Comparison of ENCODE assay signal across 24 mouse cellular contexts in genomic region chr14:79317602-79318001, GRCm38 (mm10).
"Had no signal": no experiment of that assay in that cellular context is flagged by ENCODE, and none has a peak within 500 bp of the region (broad histone marks: within the 10 kb centered on the region; RNA-seq: fewer than 3 reads in every experiment).

No protein-coding gene starts in this region.

- H3K9ac ChIP-seq: limb, embryonic 12.5 days; limb, embryonic 15.5 days; liver, embryonic 15.5 days; lung, embryonic 15.5 days; midbrain, embryonic 13.5 days had no signal

- H3K4me3 ChIP-seq: layer of hippocampus, adult 2 months; limb, embryonic 12.5 days; limb, embryonic 15.5 days; liver, embryonic 15.5 days; lung, embryonic 15.5 days; megakaryocyte, embryonic 14.5 days; midbrain, embryonic 10.5 days; midbrain, embryonic 13.5 days; myocyte had no signal

- H3K27me3 ChIP-seq: limb, embryonic 12.5 days; limb, embryonic 15.5 days; liver, embryonic 15.5 days; lung, embryonic 15.5 days; megakaryocyte, embryonic 14.5 days; midbrain, embryonic 13.5 days had no signal

- H3K9me3 ChIP-seq: limb, embryonic 12.5 days; limb, embryonic 15.5 days; liver, embryonic 15.5 days; lung, embryonic 15.5 days; megakaryocyte, embryonic 14.5 days; midbrain, embryonic 10.5 days; midbrain, embryonic 13.5 days had no signal

- H3K36me3 ChIP-seq: limb, embryonic 12.5 days; limb, embryonic 15.5 days; liver, embryonic 15.5 days; lung, embryonic 15.5 days; midbrain, embryonic 10.5 days; midbrain, embryonic 13.5 days had no signal

- H3K27ac ChIP-seq: kidney, postnatal 0 days; layer of hippocampus, adult 2 months; limb, embryonic 12.5 days; limb, embryonic 15.5 days; liver, embryonic 15.5 days; lung, embryonic 15.5 days; midbrain, embryonic 10.5 days; midbrain, embryonic 13.5 days; stomach, postnatal 0 days had no signal

- DNase-seq: kidney, adult 2 months; kidney, postnatal 25 days; layer of hippocampus, adult 9-11 months; lung, adult 18-20 months; lung, postnatal 10 days; lung, postnatal 36 days; right cerebral cortex, postnatal 14 days; right cerebral cortex, postnatal 4 days; thymus, postnatal 14 days; thymus, postnatal 4 days had no signal

- H3K4me2 ChIP-seq: limb, embryonic 12.5 days; limb, embryonic 15.5 days; liver, embryonic 11.5 days; liver, embryonic 15.5 days; lung, embryonic 15.5 days; midbrain, embryonic 13.5 days had no signal

- ATAC-seq: intestine, postnatal 0 days; midbrain, embryonic 13.5 days; midbrain, embryonic 16.5 days had no signal
